Mouse (Mus musculus): ENCODE data around the gene Carnmt1. TPM values are rescaled to one million over a fixed set of nuclear protein-coding genes. Genes with fewer than 3 reads are reported as not detected.

Carnmt1 gene
- polyA plus RNA-seq, 1 experiment from 2014 or later = 18.4 TPM

DNA sequence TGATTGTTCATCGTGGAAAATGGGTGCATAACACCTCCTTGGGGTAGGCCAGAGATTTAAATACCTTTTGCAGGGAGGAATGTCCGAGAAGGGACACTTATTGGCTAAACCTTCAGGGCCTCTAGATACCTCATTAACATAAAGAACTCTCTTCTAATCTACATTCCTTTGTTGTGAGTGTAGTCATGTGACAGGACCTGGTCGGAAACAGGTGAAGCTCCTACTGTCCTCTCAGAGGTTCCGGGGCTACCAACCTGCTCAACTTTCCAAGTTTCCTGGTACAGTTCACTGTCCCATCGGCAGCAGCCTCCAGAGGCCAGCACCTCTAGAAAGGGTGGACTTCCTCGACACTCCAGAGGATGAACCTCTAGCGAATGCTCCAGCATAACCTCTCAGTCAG lies 14.6 kb upstream of the Carnmt1 start:
- DNase-seq (ENCODE audit: low spot score) (no peak), ATAC-seq (ENCODE audit: low FRiP score, low TSS enrichment) (no peak)
- Histone ChIP-seq H3K4me1 (replicated peaks; ENCODE audit: control insufficient read depth, insufficient read depth) (no peaks in the 10 kb centered on the region), H3K9me3 (ENCODE audit: control insufficient read depth, low read length) (no peaks in the 10 kb centered on the region), H3K27me3 (ENCODE audit: control insufficient read depth, insufficient read depth, low read length) (no peaks in the 10 kb centered on the region), H3K9ac (ENCODE audit: low read length) (no peak overlapping the region), H3K36me3 (ENCODE audit: control insufficient read depth, insufficient read depth, low read length) (no peaks in the 10 kb centered on the region), H3K4me3 (ENCODE audit: low read depth, low read length) (no peak overlapping the region), H3K4me2 (replicated peaks; ENCODE audit: low read depth) (no peak overlapping the region), H3K27ac (replicated peaks) (no peak overlapping the region)
- WGBS = 74% methylated on average over 7 of the region's 7 CpGs
- no peak for TF ChIP-seq EP300 (optimal IDR thresholded peaks at IDR 0.05)
- no peak for TF ChIP-seq CTCF (IDR thresholded peaks at IDR 0.05; ENCODE audit: low read depth)

GRCm38 (mm10) chr19:18658473-18658872 lies 12.1 kb upstream of the Carnmt1 start:
- no peak for DNase-seq (ENCODE audit: low spot score)
- Histone ChIP-seq H3K9me3 (ENCODE audit: control insufficient read depth, low read length) (no peaks in the 10 kb centered on the region), H3K4me1 (replicated peaks; ENCODE audit: control insufficient read depth, insufficient read depth) (no peaks in the 10 kb centered on the region), H3K4me3 (ENCODE audit: low read depth, low read length) (no peak overlapping the region), H3K27me3 (ENCODE audit: control insufficient read depth, insufficient read depth, low read length) (no peaks in the 10 kb centered on the region), H3K36me3 (ENCODE audit: control insufficient read depth, insufficient read depth, low read length) (no peaks in the 10 kb centered on the region), H3K9ac (ENCODE audit: low read length) (no peak overlapping the region), H3K4me2 (replicated peaks; ENCODE audit: low read depth) (no peak overlapping the region), H3K27ac (replicated peaks) (no peak overlapping the region)
- no peak for ATAC-seq (ENCODE audit: low FRiP score, low TSS enrichment)
- TF ChIP-seq CTCF (IDR thresholded peaks at IDR 0.05; ENCODE audit: low read depth) = no peak
- 62% methylated on average over 4 of the region's 4 CpGs for WGBS

GRCm38 (mm10) chr19:18659349-18659748 lies 11.2 kb upstream of the Carnmt1 start:
- Histone ChIP-seq H3K27ac (replicated peaks) (no peak overlapping the region), H3K4me3 (ENCODE audit: low read depth, low read length) (no peak overlapping the region), H3K9me3 (ENCODE audit: control insufficient read depth, low read length) (no peaks in the 10 kb centered on the region), H3K27me3 (ENCODE audit: control insufficient read depth, insufficient read depth, low read length) (no peaks in the 10 kb centered on the region), H3K4me1 (replicated peaks; ENCODE audit: control insufficient read depth, insufficient read depth) (no peaks in the 10 kb centered on the region), H3K36me3 (ENCODE audit: control insufficient read depth, insufficient read depth, low read length) (no peaks in the 10 kb centered on the region), H3K9ac (ENCODE audit: low read length) (no peak overlapping the region), H3K4me2 (replicated peaks; ENCODE audit: low read depth) (no peak overlapping the region)
- no CpG with 5 or more reads among the region's 1 CpGs for WGBS
- DNase-seq (ENCODE audit: low spot score) (no peak), ATAC-seq (ENCODE audit: low FRiP score, low TSS enrichment) (no peak)
- no peak for TF ChIP-seq CTCF (IDR thresholded peaks at IDR 0.05; ENCODE audit: low read depth)
- no peak for TF ChIP-seq EP300 (optimal IDR thresholded peaks at IDR 0.05)

DNA sequence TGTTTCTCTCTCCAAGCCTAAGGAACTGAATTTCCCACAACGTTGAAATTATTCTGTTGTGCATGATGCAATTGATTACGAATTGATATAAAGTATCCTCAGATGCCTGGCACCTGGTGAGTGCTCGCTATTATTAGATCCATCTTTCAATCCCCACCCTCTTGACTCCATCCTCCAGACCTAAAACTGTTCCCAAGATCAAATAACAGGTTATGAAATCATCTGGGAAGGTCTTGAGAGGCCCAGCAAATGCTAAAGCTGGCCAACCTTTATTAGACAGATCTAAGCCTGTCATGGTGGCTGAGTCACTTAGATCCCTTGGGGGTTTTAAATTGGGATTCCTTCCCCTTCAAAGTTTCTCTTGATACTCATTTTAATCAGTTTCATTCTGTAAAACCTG lies 10.1 kb upstream of the Carnmt1 start:
- H3K36me3 ChIP-seq (ENCODE audit: control insufficient read depth, insufficient read depth, low read length) = no peaks in the 10 kb centered on the region
- TF ChIP-seq EP300 (optimal IDR thresholded peaks at IDR 0.05) (no peak), CTCF (IDR thresholded peaks at IDR 0.05; ENCODE audit: low read depth) (no peak)
- no peaks in the 10 kb centered on the region for H3K4me1 ChIP-seq (replicated peaks; ENCODE audit: control insufficient read depth, insufficient read depth)
- H3K9me3 ChIP-seq (ENCODE audit: control insufficient read depth, low read length) = no peaks in the 10 kb centered on the region
- no peak for ATAC-seq (ENCODE audit: low FRiP score, low TSS enrichment)
- no peaks in the 10 kb centered on the region for H3K27me3 ChIP-seq (ENCODE audit: control insufficient read depth, insufficient read depth, low read length)
- no peak overlapping the region for H3K9ac ChIP-seq (ENCODE audit: low read length)
- H3K27ac ChIP-seq (replicated peaks) = no peak overlapping the region
- no peak overlapping the region for H3K4me3 ChIP-seq (ENCODE audit: low read depth, low read length)
- DNase-seq (ENCODE audit: low spot score) = no peak
- no peak overlapping the region for H3K4me2 ChIP-seq (replicated peaks; ENCODE audit: low read depth)
- 70% methylated on average over 3 of the region's 3 CpGs for WGBS

DNA sequence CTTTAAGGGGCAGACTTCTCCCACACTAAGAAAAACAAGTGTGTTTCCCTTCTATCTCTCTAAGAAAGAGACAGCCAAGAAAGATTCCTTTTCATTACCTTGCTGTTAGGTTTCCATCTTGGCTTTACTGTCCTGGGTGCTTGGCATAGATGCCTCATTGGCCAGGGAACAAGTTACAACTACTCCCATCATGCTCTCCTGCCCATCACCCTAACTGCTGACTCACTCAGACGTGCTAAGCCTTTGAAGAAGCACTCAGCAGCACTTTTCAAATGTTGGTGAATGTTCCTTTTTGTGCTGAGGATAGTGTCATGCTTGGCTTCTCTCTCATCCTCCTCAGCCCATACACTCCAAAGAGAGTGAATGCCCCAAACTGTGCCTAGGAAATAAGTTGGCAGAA lies 8.9 kb upstream of the Carnmt1 start:
- DNase-seq (ENCODE audit: low spot score) = no peak
- no peak for ATAC-seq (ENCODE audit: low FRiP score, low TSS enrichment)
- no peak for TF ChIP-seq CTCF (IDR thresholded peaks at IDR 0.05; ENCODE audit: low read depth)
- no peak for TF ChIP-seq EP300 (optimal IDR thresholded peaks at IDR 0.05)

GRCm38 (mm10) chr19:18663904-18664303 lies 6.7 kb upstream of the Carnmt1 start:
- ATAC-seq (ENCODE audit: low FRiP score, low TSS enrichment) (no peak), DNase-seq (ENCODE audit: low spot score) (no peak)
- Histone ChIP-seq H3K27me3 (ENCODE audit: control insufficient read depth, insufficient read depth, low read length) (no peaks in the 10 kb centered on the region), H3K4me2 (replicated peaks; ENCODE audit: low read depth) (no peak overlapping the region), H3K9me3 (ENCODE audit: control insufficient read depth, low read length) (no peaks in the 10 kb centered on the region), H3K36me3 (ENCODE audit: control insufficient read depth, insufficient read depth, low read length) (no peaks in the 10 kb centered on the region), H3K4me3 (ENCODE audit: low read depth, low read length) (no peak overlapping the region), H3K4me1 (replicated peaks; ENCODE audit: control insufficient read depth, insufficient read depth) (no peaks in the 10 kb centered on the region), H3K9ac (ENCODE audit: low read length) (no peak overlapping the region), H3K27ac (replicated peaks) (no peak overlapping the region)
- WGBS = 62% methylated on average over 2 of the region's 2 CpGs
- TF ChIP-seq EP300 (optimal IDR thresholded peaks at IDR 0.05) (no peak), CTCF (IDR thresholded peaks at IDR 0.05; ENCODE audit: low read depth) (peak; percentile 21)

More for the DNA sequence above, 8.9 kb upstream of the Carnmt1 start:
- no peaks in the 10 kb centered on the region for H3K4me1 ChIP-seq (replicated peaks; ENCODE audit: control insufficient read depth, insufficient read depth)
- H3K36me3 ChIP-seq (ENCODE audit: control insufficient read depth, insufficient read depth, low read length) = no peaks in the 10 kb centered on the region
- no peak overlapping the region for H3K27ac ChIP-seq (replicated peaks)
- WGBS = 33% methylated on average over 1 of the region's 1 CpGs
- H3K4me3 ChIP-seq (ENCODE audit: low read depth, low read length) = no peak overlapping the region
- H3K9ac ChIP-seq (ENCODE audit: low read length) = no peak overlapping the region
- H3K4me2 ChIP-seq (replicated peaks; ENCODE audit: low read depth) = no peak overlapping the region
- H3K9me3 ChIP-seq (ENCODE audit: control insufficient read depth, low read length) = no peaks in the 10 kb centered on the region
- H3K27me3 ChIP-seq (ENCODE audit: control insufficient read depth, insufficient read depth, low read length) = no peaks in the 10 kb centered on the region
